Mouse (Mus musculus): ENCODE measurements at regions not wholly inside any gene's neighbourhood (a gene's known extent, or its start where the extent isn't known, plus 50 kb on each side); places are given as distances from the start of the nearest gene placed in this dataset.

GRCm38 (mm10) chr14:86254196-86254595, 886.8 kb downstream of the Diaph3 start:
- Histone ChIP-seq H3K4me1 (replicated peaks; ENCODE audit: insufficient read depth, low read length) (no peaks in the 10 kb centered on the region), H3K4me3 (replicated peaks; ENCODE audit: low read depth, low read length) (no peak overlapping the region), H3K9me3 (replicated peaks; ENCODE audit: low read length) (no peaks in the 10 kb centered on the region), H3K4me2 (ENCODE audit: low read length) (no peak overlapping the region), H3K36me3 (ENCODE audit: insufficient read depth, low read length) (no peaks in the 10 kb centered on the region), H3K27me3 (ENCODE audit: insufficient read depth, low read length) (no peaks in the 10 kb centered on the region), H3K27ac (no peak overlapping the region), H3K9ac (ENCODE audit: low read depth, low read length) (no peak overlapping the region)
- WGBS, result 38% methylated on average over 1 of the region's 1 CpGs
- no peak for ATAC-seq (replicated peaks; ENCODE audit: low FRiP score, low read depth)
- no peak for TF ChIP-seq CTCF (IDR thresholded peaks at IDR 0.05; ENCODE audit: low read depth)
- no peak for DNase-seq (ENCODE audit: low spot score)

GRCm38 (mm10) chr14:86251617-86252016, 889.4 kb downstream of the Diaph3 start:
- DNase-seq (ENCODE audit: low spot score), result no peak
- no peak overlapping the region for H3K9ac ChIP-seq (ENCODE audit: low read depth, low read length)
- H3K27ac ChIP-seq, result no peak overlapping the region
- H3K9me3 ChIP-seq (replicated peaks; ENCODE audit: low read length), result no peaks in the 10 kb centered on the region
- H3K4me3 ChIP-seq (replicated peaks; ENCODE audit: low read depth, low read length), result no peak overlapping the region
- ATAC-seq (replicated peaks; ENCODE audit: low FRiP score, low read depth), result no peak
- TF ChIP-seq CTCF (IDR thresholded peaks at IDR 0.05; ENCODE audit: low read depth), result no peak
- no peaks in the 10 kb centered on the region for H3K36me3 ChIP-seq (ENCODE audit: insufficient read depth, low read length)
- no peak overlapping the region for H3K4me2 ChIP-seq (ENCODE audit: low read length)
- no peaks in the 10 kb centered on the region for H3K27me3 ChIP-seq (ENCODE audit: insufficient read depth, low read length)
- no peaks in the 10 kb centered on the region for H3K4me1 ChIP-seq (replicated peaks; ENCODE audit: insufficient read depth, low read length)

DNA sequence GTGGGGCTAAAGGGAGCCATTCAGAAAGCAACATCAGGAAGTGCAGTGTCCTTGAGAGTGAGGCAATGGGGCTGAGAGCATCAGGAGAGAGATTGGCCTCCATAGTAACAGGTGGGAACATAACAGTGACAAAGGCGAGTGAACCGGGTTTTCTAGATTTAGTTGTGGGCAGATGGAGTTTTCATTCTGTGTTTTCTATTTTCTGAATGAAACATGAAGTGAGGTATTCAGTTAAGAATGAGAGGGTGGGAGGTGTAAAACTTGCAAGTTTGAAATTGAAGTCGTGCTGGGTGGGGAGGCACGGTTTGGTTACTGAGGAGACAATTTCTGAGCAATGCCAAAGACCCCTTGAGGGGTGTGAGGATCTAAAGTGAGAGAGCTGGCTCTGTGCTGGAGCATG, 893.3 kb downstream of the Diaph3 start:
- Histone ChIP-seq H3K4me1 (replicated peaks; ENCODE audit: insufficient read depth, low read length) (no peaks in the 10 kb centered on the region), H3K27me3 (ENCODE audit: insufficient read depth, low read length) (no peaks in the 10 kb centered on the region), H3K4me2 (ENCODE audit: low read length) (no peak overlapping the region), H3K9me3 (replicated peaks; ENCODE audit: low read length) (no peaks in the 10 kb centered on the region), H3K9ac (ENCODE audit: low read depth, low read length) (no peak overlapping the region), H3K27ac (no peak overlapping the region), H3K36me3 (ENCODE audit: insufficient read depth, low read length) (no peaks in the 10 kb centered on the region), H3K4me3 (replicated peaks; ENCODE audit: low read depth, low read length) (no peak overlapping the region)
- DNase-seq (ENCODE audit: low spot score) (no peak), ATAC-seq (replicated peaks; ENCODE audit: low FRiP score, low read depth) (no peak)
- no peak for TF ChIP-seq CTCF (IDR thresholded peaks at IDR 0.05; ENCODE audit: low read depth)
- WGBS, result 93% methylated on average over 4 of the region's 4 CpGs

- WGBS, result 91% methylated on average over 8 of the region's 8 CpGs
- no peak for TF ChIP-seq CTCF (IDR thresholded peaks at IDR 0.05; ENCODE audit: low read depth)
- no peak overlapping the region for H3K27ac ChIP-seq
- no peaks in the 10 kb centered on the region for H3K27me3 ChIP-seq (ENCODE audit: insufficient read depth, low read length)
- DNase-seq (ENCODE audit: low spot score) (no peak), ATAC-seq (replicated peaks; ENCODE audit: low FRiP score, low read depth) (no peak)
- no peak overlapping the region for H3K4me3 ChIP-seq (replicated peaks; ENCODE audit: low read depth, low read length)
- no peaks in the 10 kb centered on the region for H3K36me3 ChIP-seq (ENCODE audit: insufficient read depth, low read length)
- H3K4me1 ChIP-seq (replicated peaks; ENCODE audit: insufficient read depth, low read length), result no peaks in the 10 kb centered on the region
- no peaks in the 10 kb centered on the region for H3K9me3 ChIP-seq (replicated peaks; ENCODE audit: low read length)
- H3K4me2 ChIP-seq (ENCODE audit: low read length), result no peak overlapping the region
- H3K9ac ChIP-seq (ENCODE audit: low read depth, low read length), result no peak overlapping the region
Measured at GRCm38 (mm10) chr14:86246770-86247169, 894.3 kb downstream of the Diaph3 start.

DNA sequence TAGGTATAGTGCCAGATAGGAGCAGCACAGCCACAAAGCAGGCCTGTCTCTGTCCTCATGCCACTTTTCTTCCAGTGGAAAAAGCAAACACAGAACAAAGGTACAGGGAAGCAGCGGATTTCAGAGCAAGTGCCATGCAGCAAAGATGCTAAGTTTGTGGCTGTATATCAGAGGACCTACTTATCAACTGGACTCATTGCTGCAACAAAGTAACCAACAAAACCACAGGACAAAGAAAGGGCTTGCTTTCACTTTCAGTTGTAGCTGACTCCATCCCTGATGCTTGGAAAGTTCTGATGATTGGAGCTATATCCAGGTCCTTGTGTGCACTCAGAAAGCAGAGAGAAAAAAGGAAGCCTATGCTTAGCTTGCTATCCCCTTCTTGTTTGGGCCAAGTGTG, 897.4 kb downstream of the Diaph3 start:
- WGBS, result 91% methylated on average over 1 of the region's 1 CpGs

GRCm38 (mm10) chr14:86242836-86243235, 898.2 kb downstream of the Diaph3 start:
- 40% methylated on average over 1 of the region's 1 CpGs for WGBS
- H3K36me3 ChIP-seq (ENCODE audit: insufficient read depth, low read length), result no peaks in the 10 kb centered on the region
- no peak for ATAC-seq (replicated peaks; ENCODE audit: low FRiP score, low read depth)
- no peak overlapping the region for H3K4me3 ChIP-seq (replicated peaks; ENCODE audit: low read depth, low read length)
- no peaks in the 10 kb centered on the region for H3K27me3 ChIP-seq (ENCODE audit: insufficient read depth, low read length)
- no peaks in the 10 kb centered on the region for H3K9me3 ChIP-seq (replicated peaks; ENCODE audit: low read length)
- DNase-seq (ENCODE audit: low spot score), result no peak
- H3K4me2 ChIP-seq (ENCODE audit: low read length), result no peak overlapping the region
- no peaks in the 10 kb centered on the region for H3K4me1 ChIP-seq (replicated peaks; ENCODE audit: insufficient read depth, low read length)
- no peak overlapping the region for H3K27ac ChIP-seq
- no peak for TF ChIP-seq CTCF (IDR thresholded peaks at IDR 0.05; ENCODE audit: low read depth)
- H3K9ac ChIP-seq (ENCODE audit: low read depth, low read length), result no peak overlapping the region

More for the DNA sequence above, 897.4 kb downstream of the Diaph3 start:
- no peaks in the 10 kb centered on the region for H3K27me3 ChIP-seq (ENCODE audit: insufficient read depth, low read length)
- H3K36me3 ChIP-seq (ENCODE audit: insufficient read depth, low read length), result no peaks in the 10 kb centered on the region
- DNase-seq (ENCODE audit: low spot score) (no peak), ATAC-seq (replicated peaks; ENCODE audit: low FRiP score, low read depth) (no peak)
- no peaks in the 10 kb centered on the region for H3K4me1 ChIP-seq (replicated peaks; ENCODE audit: insufficient read depth, low read length)
- H3K4me3 ChIP-seq (replicated peaks; ENCODE audit: low read depth, low read length), result no peak overlapping the region
- H3K27ac ChIP-seq, result no peak overlapping the region
- no peaks in the 10 kb centered on the region for H3K9me3 ChIP-seq (replicated peaks; ENCODE audit: low read length)
- H3K9ac ChIP-seq (ENCODE audit: low read depth, low read length), result no peak overlapping the region
- no peak for TF ChIP-seq CTCF (IDR thresholded peaks at IDR 0.05; ENCODE audit: low read depth)
- no peak overlapping the region for H3K4me2 ChIP-seq (ENCODE audit: low read length)

- Histone ChIP-seq H3K27me3 (ENCODE audit: insufficient read depth, low read length) (no peaks in the 10 kb centered on the region), H3K36me3 (ENCODE audit: insufficient read depth, low read length) (no peaks in the 10 kb centered on the region), H3K9ac (ENCODE audit: low read depth, low read length) (no peak overlapping the region), H3K4me3 (replicated peaks; ENCODE audit: low read depth, low read length) (no peak overlapping the region), H3K27ac (no peak overlapping the region), H3K9me3 (replicated peaks; ENCODE audit: low read length) (no peaks in the 10 kb centered on the region), H3K4me1 (replicated peaks; ENCODE audit: insufficient read depth, low read length) (no peaks in the 10 kb centered on the region), H3K4me2 (ENCODE audit: low read length) (no peak overlapping the region)
- WGBS, result 50% methylated on average over 2 of the region's 2 CpGs
- no peak for TF ChIP-seq CTCF (IDR thresholded peaks at IDR 0.05; ENCODE audit: low read depth)
- DNase-seq (ENCODE audit: low spot score) (no peak), ATAC-seq (replicated peaks; ENCODE audit: low FRiP score, low read depth) (no peak)
Measured at GRCm38 (mm10) chr14:86239090-86239489, 901.9 kb downstream of the Diaph3 start.
